Mouse (Mus musculus) cerebral cortex, adult 2 months (tissue): ENCODE measurements around the gene Teddm1b.

Source experiments
- WGBS: fragments of 180-500 bp; shearing (Covaris S2); methylation state at CpG from one replicate; pipeline ENCODE4 v1.1.7; 2018; 5-methylcytosine and 5-hydroxymethylcytosine counted together

Teddm1b gene

GRCm38 (mm10) chr1:153900860-153901730 is 26.9 kb downstream of the Teddm1b start:
- WGBS: 2% methylated on average over 25 of the region's 25 CpGs

GRCm38 (mm10) chr1:153903006-153903405 is 28.9 kb downstream of the Teddm1b start:
- WGBS: 56% methylated on average over 13 of the region's 13 CpGs

GRCm38 (mm10) chr1:153904236-153904635 is 30.1 kb downstream of the Teddm1b start:
- 55% methylated on average over 14 of the region's 14 CpGs for WGBS

- 72% methylated on average over 3 of the region's 3 CpGs for WGBS
Measured at GRCm38 (mm10) chr1:153905884-153906283, 31.7 kb downstream of the Teddm1b start.

- WGBS: 67% methylated on average over 6 of the region's 6 CpGs
Measured at GRCm38 (mm10) chr1:153908208-153908607, 34.1 kb downstream of the Teddm1b start.

- 73% methylated on average over 4 of the region's 4 CpGs for WGBS
Measured at GRCm38 (mm10) chr1:153908741-153909140, 34.6 kb downstream of the Teddm1b start.

GRCm38 (mm10) chr1:153909213-153909962 is 35.2 kb downstream of the Teddm1b start:
- WGBS: 74% methylated on average over 10 of the region's 10 CpGs

GRCm38 (mm10) chr1:153909963-153910291 is 35.8 kb downstream of the Teddm1b start:
- 73% methylated on average over 9 of the region's 9 CpGs for WGBS

- 54% methylated on average over 5 of the region's 5 CpGs for WGBS
Measured at GRCm38 (mm10) chr1:153910423-153910822, 36.3 kb downstream of the Teddm1b start.

- 80% methylated on average over 6 of the region's 6 CpGs for WGBS
Measured at GRCm38 (mm10) chr1:153911276-153911795, 37.2 kb downstream of the Teddm1b start.

GRCm38 (mm10) chr1:153913869-153914268 is 39.7 kb downstream of the Teddm1b start:
- WGBS: 58% methylated on average over 3 of the region's 3 CpGs

GRCm38 (mm10) chr1:153918521-153919206 is 44.5 kb downstream of the Teddm1b start:
- 35% methylated on average over 3 of the region's 3 CpGs for WGBS

- 98% methylated on average over 3 of the region's 3 CpGs for WGBS
Measured at GRCm38 (mm10) chr1:153921642-153922041, 47.5 kb downstream of the Teddm1b start.

- WGBS: 74% methylated on average over 5 of the region's 5 CpGs
Measured at GRCm38 (mm10) chr1:153922571-153923021, 48.5 kb downstream of the Teddm1b start.

- WGBS: 78% methylated on average over 6 of the region's 6 CpGs
Measured at GRCm38 (mm10) chr1:153924395-153925385, 50.5 kb downstream of the Teddm1b start.
